In genomic region chr7:138719115-138719514, GRCm38 (mm10) we compare ENCODE assay signal across 24 mouse cellular contexts.
"Had no signal": no experiment of that assay in that cellular context is flagged by ENCODE, and none has a peak within 500 bp of the region (broad histone marks: within the 10 kb centered on the region; RNA-seq: fewer than 3 reads in every experiment).

No protein-coding gene starts in this region.

- DNase-seq: forebrain, postnatal 0 days; gastrocnemius, postnatal 14 days; gastrocnemius, postnatal 36 days; heart, adult 11 months; heart, adult 2 months; heart, postnatal 14 days; heart, postnatal 36 days; kidney, adult 18-20 months; kidney, adult 8-10 months; kidney, postnatal 10 days; layer of hippocampus, adult 9-11 months; layer of hippocampus, postnatal 36 days; left cerebral cortex, postnatal 4 days had no signal

- H3K4me2 ChIP-seq: heart, embryonic 11.5 days; heart, embryonic 13.5 days; heart, embryonic 15.5 days; hindbrain, embryonic 13.5 days; hindbrain, embryonic 15.5 days; limb, embryonic 13.5 days; limb, embryonic 15.5 days; liver, embryonic 12.5 days had no signal

- ATAC-seq: forebrain, postnatal 0 days; hindbrain, postnatal 0 days; intestine, embryonic 16.5 days; liver, embryonic 12.5 days had no signal

- H3K9me3 ChIP-seq: heart, embryonic 13.5 days; heart, embryonic 15.5 days; hindbrain, embryonic 13.5 days; hindbrain, embryonic 15.5 days; limb, embryonic 13.5 days; limb, embryonic 15.5 days; liver, embryonic 12.5 days had no signal

- H3K36me3 ChIP-seq: heart, embryonic 13.5 days; heart, embryonic 15.5 days; hindbrain, embryonic 13.5 days; hindbrain, embryonic 15.5 days; limb, embryonic 13.5 days; limb, embryonic 15.5 days; liver, embryonic 12.5 days had no signal

- H3K4me3 ChIP-seq: heart, adult 2 months; heart, embryonic 13.5 days; heart, embryonic 15.5 days; hindbrain, embryonic 13.5 days; hindbrain, embryonic 15.5 days; limb, embryonic 13.5 days; limb, embryonic 15.5 days; liver, embryonic 12.5 days had no signal

- H3K27me3 ChIP-seq: heart, embryonic 13.5 days; heart, embryonic 15.5 days; hindbrain, embryonic 13.5 days; hindbrain, embryonic 15.5 days; limb, embryonic 13.5 days; limb, embryonic 15.5 days; liver, embryonic 12.5 days had no signal

- H3K9ac ChIP-seq: forebrain, postnatal 0 days; heart, embryonic 13.5 days; heart, embryonic 15.5 days; hindbrain, embryonic 13.5 days; hindbrain, embryonic 15.5 days; limb, embryonic 13.5 days; limb, embryonic 15.5 days; liver, embryonic 12.5 days; liver, embryonic 14.5 days had no signal

- H3K27ac ChIP-seq: heart, adult 2 months; heart, embryonic 13.5 days; heart, embryonic 15.5 days; hindbrain, embryonic 13.5 days; hindbrain, embryonic 15.5 days; hindbrain, postnatal 0 days; limb, embryonic 13.5 days; limb, embryonic 15.5 days; liver, embryonic 12.5 days; liver, embryonic 14.5 days had no signal

- H3K4me1 ChIP-seq: heart, embryonic 13.5 days; heart, embryonic 15.5 days; limb, embryonic 15.5 days; liver, embryonic 12.5 days had no signal
